Mouse (Mus musculus): ENCODE measurements around the gene Zdhhc14. TPM values are rescaled to one million over a fixed set of nuclear protein-coding genes. Genes with fewer than 3 reads are reported as not detected.

Gene Zdhhc14
- total RNA-seq, 2 experiments from 2014 or later: 25.9 to 29.4 TPM

DNA sequence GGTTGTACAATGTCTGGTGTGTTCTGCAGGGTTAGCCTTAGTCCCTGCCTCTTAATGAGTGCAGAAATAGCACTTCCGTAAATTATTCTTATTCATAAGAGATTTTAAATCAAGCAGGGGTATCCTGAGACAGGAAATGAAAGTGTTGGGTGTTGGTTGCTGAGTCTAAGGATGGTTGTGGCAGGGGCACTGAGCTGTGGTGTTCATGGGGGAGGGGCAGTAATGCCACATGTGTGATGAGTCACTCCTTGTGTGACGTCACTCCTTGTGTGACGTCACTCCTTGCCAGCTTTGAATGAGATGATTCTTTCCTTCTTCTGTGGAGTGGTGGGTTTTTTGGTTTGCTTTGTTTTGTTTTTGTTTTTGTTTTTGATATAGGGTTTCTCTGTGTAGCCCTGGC lies 134.0 kb downstream of the Zdhhc14 start:
- no peak for DNase-seq (ENCODE audit: extremely low spot score in 1 of 2, low spot score in 2 of 2)
- intact Hi-C loops (cut with DNase I): no loop called here

- no peak for DNase-seq (ENCODE audit: extremely low spot score in 1 of 2, low spot score in 2 of 2)
- intact Hi-C loops (cut with DNase I): no loop called here
Measured at GRCm38 (mm10) chr17:5627664-5628063, 135.3 kb downstream of the Zdhhc14 start.

DNA sequence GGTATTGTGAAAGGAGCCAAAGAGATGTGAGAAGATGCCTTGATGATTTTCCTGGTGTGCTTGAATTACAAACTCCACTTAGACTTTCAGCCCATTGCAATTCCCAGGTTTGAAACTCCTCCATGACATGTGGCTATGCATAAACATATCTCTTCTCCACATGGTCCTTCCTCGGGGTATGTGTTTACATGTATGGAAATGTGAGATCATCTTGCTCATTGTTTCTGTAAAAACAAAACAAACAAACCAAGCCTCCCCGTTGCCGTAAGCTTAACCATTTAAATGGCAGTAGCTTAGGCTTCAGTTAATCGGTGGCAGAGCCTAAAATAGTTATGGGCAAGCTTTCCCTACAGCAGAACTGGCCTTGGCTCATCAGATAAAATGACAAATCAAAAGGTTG lies 137.3 kb downstream of the Zdhhc14 start:
- no peak for DNase-seq (ENCODE audit: extremely low spot score in 1 of 2, low spot score in 2 of 2)

GRCm38 (mm10) chr17:5635254-5635653 lies 142.9 kb downstream of the Zdhhc14 start:
- no peak for DNase-seq (ENCODE audit: extremely low spot score in 1 of 2, low spot score in 2 of 2)
- intact Hi-C loops (cut with DNase I): no loop called here

More for the DNA sequence above, 137.3 kb downstream of the Zdhhc14 start:
- intact Hi-C loops (cut with DNase I): no loop called here

GRCm38 (mm10) chr17:5641436-5641835 lies 149.1 kb downstream of the Zdhhc14 start:
- intact Hi-C loops (cut with DNase I): no loop called here
- DNase-seq (ENCODE audit: extremely low spot score in 1 of 2, low spot score in 2 of 2): no peak

GRCm38 (mm10) chr17:5642918-5643721 lies 150.8 kb downstream of the Zdhhc14 start:
- intact Hi-C loops (cut with DNase I): no loop called here
- DNase-seq (ENCODE audit: extremely low spot score in 1 of 2, low spot score in 2 of 2): peak; percentile 48 to 62

GRCm38 (mm10) chr17:5650124-5650523 lies 157.8 kb downstream of the Zdhhc14 start:
- no peak for DNase-seq (ENCODE audit: extremely low spot score in 1 of 2, low spot score in 2 of 2)
- intact Hi-C loops (cut with DNase I): no loop called here

GRCm38 (mm10) chr17:5650642-5651041 lies 158.3 kb downstream of the Zdhhc14 start:
- DNase-seq (ENCODE audit: extremely low spot score in 1 of 2, low spot score in 2 of 2): no peak
- intact Hi-C loops (cut with DNase I): no loop called here

DNA sequence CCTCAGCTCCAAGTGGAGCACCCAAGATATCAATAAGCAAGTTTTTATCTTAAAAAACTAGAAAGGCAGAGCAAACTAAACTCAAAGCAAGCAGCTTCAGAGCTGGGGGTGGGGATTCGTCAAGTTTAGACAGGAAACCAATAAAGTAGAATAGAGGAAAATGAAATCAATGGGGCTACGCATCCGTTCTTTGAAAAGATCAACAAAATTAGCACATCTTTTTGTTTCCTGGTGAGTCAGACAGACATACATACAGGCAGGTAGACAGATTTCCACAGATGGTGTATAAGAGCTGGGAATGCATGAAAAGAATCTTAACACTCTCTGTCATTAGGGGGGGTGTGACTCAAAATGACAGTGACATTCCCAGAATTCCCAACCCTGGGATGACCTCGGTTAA lies 159.2 kb downstream of the Zdhhc14 start:
- no peak for DNase-seq (ENCODE audit: extremely low spot score in 1 of 2, low spot score in 2 of 2)
- intact Hi-C loops (cut with DNase I): no loop called here

- DNase-seq (ENCODE audit: extremely low spot score in 1 of 2, low spot score in 2 of 2): no peak
- intact Hi-C loops (cut with DNase I): no loop called here
Measured at GRCm38 (mm10) chr17:5653981-5654380, 161.6 kb downstream of the Zdhhc14 start.

DNA sequence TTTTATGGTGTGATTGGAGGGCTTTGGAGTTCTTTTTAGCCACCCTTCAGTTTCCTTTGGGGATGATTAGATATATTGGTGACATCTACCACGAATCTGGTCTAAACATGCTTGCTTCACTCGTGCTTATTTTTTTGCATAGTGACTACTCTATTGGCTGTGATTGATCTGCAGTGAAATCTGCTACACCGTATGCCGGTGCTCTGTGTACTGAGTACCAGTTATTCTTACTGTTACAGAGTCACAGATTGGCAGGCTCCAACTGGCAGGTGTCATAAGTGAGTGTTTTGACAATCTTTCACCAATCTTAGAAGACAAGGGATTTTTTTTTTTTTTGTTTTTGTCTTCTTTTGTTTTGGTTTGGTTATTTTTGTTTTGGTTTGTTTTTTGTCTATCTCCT lies 163.2 kb downstream of the Zdhhc14 start:
- intact Hi-C loops (cut with DNase I): no loop called here

GRCm38 (mm10) chr17:5660317-5661080 lies 168.1 kb downstream of the Zdhhc14 start:
- no peak for DNase-seq (ENCODE audit: extremely low spot score in 1 of 2, low spot score in 2 of 2)
- intact Hi-C loops (cut with DNase I): no loop called here

More for the DNA sequence above, 163.2 kb downstream of the Zdhhc14 start:
- DNase-seq (ENCODE audit: extremely low spot score in 1 of 2, low spot score in 2 of 2): no peak

- no peak for DNase-seq (ENCODE audit: extremely low spot score in 1 of 2, low spot score in 2 of 2)
- intact Hi-C loops (cut with DNase I): no loop called here
Measured at GRCm38 (mm10) chr17:5666652-5667051, 174.3 kb downstream of the Zdhhc14 start.

DNA sequence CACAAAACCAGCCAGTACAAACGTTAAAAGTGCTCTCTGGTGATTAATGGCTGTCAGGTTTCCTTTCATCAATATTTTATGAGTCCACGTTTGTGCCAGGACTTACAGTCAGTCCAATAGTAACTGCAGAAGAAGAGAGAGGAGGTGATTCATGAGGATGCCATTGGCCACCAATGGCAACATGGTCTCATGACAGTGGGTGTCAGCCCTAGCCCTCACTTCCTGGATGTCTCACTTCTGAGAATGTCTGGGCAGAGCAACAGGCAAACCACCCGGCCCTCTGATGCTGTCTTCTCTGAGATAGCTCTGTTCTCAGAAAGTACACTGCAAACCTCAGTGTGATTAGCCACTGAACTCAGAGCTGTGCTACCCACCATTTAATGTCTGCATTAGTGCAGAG lies 176.1 kb downstream of the Zdhhc14 start:
- DNase-seq (ENCODE audit: extremely low spot score in 1 of 2, low spot score in 2 of 2): no peak
- intact Hi-C loops (cut with DNase I): no loop called here

GRCm38 (mm10) chr17:5668981-5669380 lies 176.6 kb downstream of the Zdhhc14 start:
- no peak for DNase-seq (ENCODE audit: extremely low spot score in 1 of 2, low spot score in 2 of 2)
- intact Hi-C loops (cut with DNase I): no loop called here

DNA sequence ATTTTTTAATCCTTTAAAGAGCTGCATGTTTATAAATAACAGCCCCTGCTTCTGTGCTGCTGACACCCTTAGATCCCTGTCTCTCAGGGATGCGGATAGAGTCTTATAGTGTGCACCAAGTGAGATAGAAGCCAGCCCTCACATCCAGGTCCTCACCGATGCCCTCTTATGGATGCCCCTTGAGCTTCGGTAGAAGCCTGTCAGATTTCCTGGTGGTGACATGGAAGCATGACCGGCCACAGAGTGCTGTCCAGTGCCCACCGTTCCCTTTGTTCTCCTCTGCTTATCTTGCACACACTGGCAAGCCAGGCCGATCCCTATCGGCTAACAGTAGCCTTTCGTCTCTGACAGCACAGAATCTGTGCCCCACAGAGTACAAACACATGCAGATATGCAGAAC lies 183.6 kb downstream of the Zdhhc14 start:
- no peak for DNase-seq (ENCODE audit: extremely low spot score in 1 of 2, low spot score in 2 of 2)
- intact Hi-C loops (cut with DNase I): no loop called here

GRCm38 (mm10) chr17:5679315-5679714 lies 187.0 kb downstream of the Zdhhc14 start:
- intact Hi-C loops (cut with DNase I): no loop called here

GRCm38 (mm10) chr17:5685324-5685723 lies 193.0 kb downstream of the Zdhhc14 start:
- no peak for DNase-seq (ENCODE audit: extremely low spot score in 1 of 2, low spot score in 2 of 2)
- intact Hi-C loops (cut with DNase I): no loop called here

More at GRCm38 (mm10) chr17:5679315-5679714, 187.0 kb downstream of the Zdhhc14 start:
- DNase-seq (ENCODE audit: extremely low spot score in 1 of 2, low spot score in 2 of 2): no peak

GRCm38 (mm10) chr17:5687810-5688209 lies 195.5 kb downstream of the Zdhhc14 start:
- no peak for DNase-seq (ENCODE audit: extremely low spot score in 1 of 2, low spot score in 2 of 2)
- intact Hi-C loops (cut with DNase I): no loop called here

- intact Hi-C loops (cut with DNase I): no loop called here
- DNase-seq (ENCODE audit: extremely low spot score in 1 of 2, low spot score in 2 of 2): no peak
Measured at GRCm38 (mm10) chr17:5688222-5688621, 195.9 kb downstream of the Zdhhc14 start.
